Mouse (Mus musculus) skeletal muscle tissue, adult 2 months (tissue): Measurements from ENCODE around the gene Nsun7.
"Not testable (repeated sequence)": the region's sequence is repeated elsewhere in the genome, so short reads cannot be mapped to it uniquely, and the experiment has no call there.

Source experiments
- DNase-seq: peaks from one replicate; pipeline ENCODE4 v3.0.0-alpha.2; 2012; ENCODE audit warnings: low read depth, low spot score

Nsun7 gene

GRCm38 (mm10) chr5:66259756-66260448, at the start of gene Nsun7:
Gene Nsun7, plus strand, starts transcription at chr5:66259897.
- DNase-seq, result peak; percentile 4

- DNase-seq, result no peak
These were observed 45.2 kb upstream of the Nsun7 start for GRCm38 (mm10) chr5:66214395-66214935.

GRCm38 (mm10) chr5:66215569-66216277, 44.0 kb upstream of the Nsun7 start:
- DNase-seq, result no peak

- DNase-seq, result no peak
These were observed 40.0 kb upstream of the Nsun7 start for GRCm38 (mm10) chr5:66219692-66220091.

- no peak for DNase-seq
These were observed 39.1 kb upstream of the Nsun7 start for GRCm38 (mm10) chr5:66220620-66221019.

- DNase-seq, result no peak
These were observed 36.8 kb upstream of the Nsun7 start for GRCm38 (mm10) chr5:66222916-66223315.

- DNase-seq, result no peak
These were observed 33.2 kb upstream of the Nsun7 start for GRCm38 (mm10) chr5:66226526-66226925.

- DNase-seq, result no peak
These were observed 27.9 kb upstream of the Nsun7 start for GRCm38 (mm10) chr5:66231660-66232269.

GRCm38 (mm10) chr5:66232456-66232855, 27.2 kb upstream of the Nsun7 start:
- DNase-seq, result no peak

GRCm38 (mm10) chr5:66241894-66242293, 17.8 kb upstream of the Nsun7 start:
- no peak for DNase-seq

- DNase-seq, result no peak
These were observed 16.2 kb upstream of the Nsun7 start for GRCm38 (mm10) chr5:66243467-66243866.

GRCm38 (mm10) chr5:66244043-66244660, 15.5 kb upstream of the Nsun7 start:
- no peak for DNase-seq

GRCm38 (mm10) chr5:66245958-66246497, 13.7 kb upstream of the Nsun7 start:
- no peak for DNase-seq

- DNase-seq, result no peak
These were observed 6.5 kb upstream of the Nsun7 start for GRCm38 (mm10) chr5:66253219-66253618.

- no peak for DNase-seq
These were observed 4.7 kb upstream of the Nsun7 start for GRCm38 (mm10) chr5:66255044-66255443.

- no peak for DNase-seq
These were observed 697 bp upstream of the Nsun7 start for GRCm38 (mm10) chr5:66259000-66259399.

GRCm38 (mm10) chr5:66259431-66259755, 304 bp upstream of the Nsun7 start:
- DNase-seq, result not testable (repeated sequence)

- no peak for DNase-seq
These were observed 2.8 kb downstream of the Nsun7 start for GRCm38 (mm10) chr5:66262475-66262874.

GRCm38 (mm10) chr5:66263398-66263797, 3.7 kb downstream of the Nsun7 start:
- no peak for DNase-seq

GRCm38 (mm10) chr5:66269616-66270015, 9.9 kb downstream of the Nsun7 start:
- no peak for DNase-seq

GRCm38 (mm10) chr5:66271141-66271540, 11.4 kb downstream of the Nsun7 start:
- DNase-seq, result no peak

- no peak for DNase-seq
These were observed 14.7 kb downstream of the Nsun7 start for GRCm38 (mm10) chr5:66274417-66274816.
